Mouse (Mus musculus) C2C12 (cell line): Measurements from ENCODE around the gene Ces1b.

ENCODE experiments used
- CTCF ChIP-seq: IDR thresholded peaks from one replicate; pipeline ENCODE4 v1.5.1; 2011; ENCODE audit not compliant: control insufficient read depth, insufficient read depth, insufficient read length
- MAX ChIP-seq: IDR thresholded peaks from one replicate; pipeline ENCODE4 v1.6.1; 2011; ENCODE audit warnings: mild to moderate bottlenecking, control low read depth
- MYOG ChIP-seq: IDR thresholded peaks from one replicate; pipeline ENCODE4 v1.6.1; 2011; ENCODE audit not compliant: control insufficient read depth, insufficient read length; ENCODE audit errors: extremely low read depth
- USF1 ChIP-seq: IDR thresholded peaks from one replicate; pipeline ENCODE4 v1.6.1; 2011; ENCODE audit warnings: low read depth, mild to moderate bottlenecking, control low read depth, moderate library complexity

GRCm38 (mm10) chr8:93048510-93049416 lies 31.1 kb downstream of the Ces1b start:
- TF ChIP-seq CTCF (no peak), MAX (no peak), MYOG (no peak), USF1 (no peak)
